Mouse (Mus musculus): Measurements from ENCODE around the gene Gnaq. TPM values are rescaled to one million over a fixed set of nuclear protein-coding genes. Genes with fewer than 3 reads are reported as not detected.

Gnaq gene
- polyA plus RNA-seq, 1 experiment from 2014 or later: 76.6 TPM

DNA sequence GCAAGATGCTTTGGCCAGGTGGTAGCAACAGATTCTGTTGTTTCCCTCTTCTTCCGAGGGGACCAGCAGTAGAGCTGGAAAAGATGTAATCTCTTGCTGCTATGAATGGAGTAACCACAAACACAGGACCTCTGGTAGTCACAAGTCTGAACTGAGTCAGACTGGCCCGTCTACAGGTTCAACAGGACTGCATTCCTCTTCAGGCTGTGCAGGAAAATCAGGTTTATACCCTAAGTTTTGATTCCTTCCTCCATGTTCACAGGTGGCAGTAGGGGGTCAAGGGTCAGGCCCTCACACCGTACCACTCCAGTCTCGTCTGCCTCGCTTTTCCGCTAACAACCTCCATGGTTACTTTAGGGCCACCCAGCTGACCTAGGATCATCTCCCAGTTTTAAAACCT is 137.6 kb downstream of the Gnaq start:
- ATAC-seq (no peak), DNase-seq (ENCODE audit: low read depth, low spot score) (no peak)
- in situ Hi-C loops (cut with MboI; ENCODE audit: low pct_unique_long_range_greater_than_20kb): no loop called here
- TF ChIP-seq CTCF (IDR thresholded peaks at IDR 0.05): no peak
- ChIA-PET POLR2A (no interaction called here), CTCF (interaction anchor here (1.1 to 2.0 kb wide), 3 partner anchors 9 to 17 kb away, joined by 3 to 12 read pairs (median 3); no protein-coding TSS in a partner anchor)
- no peaks in the 10 kb centered on the region for H3K27me3 ChIP-seq

DNA sequence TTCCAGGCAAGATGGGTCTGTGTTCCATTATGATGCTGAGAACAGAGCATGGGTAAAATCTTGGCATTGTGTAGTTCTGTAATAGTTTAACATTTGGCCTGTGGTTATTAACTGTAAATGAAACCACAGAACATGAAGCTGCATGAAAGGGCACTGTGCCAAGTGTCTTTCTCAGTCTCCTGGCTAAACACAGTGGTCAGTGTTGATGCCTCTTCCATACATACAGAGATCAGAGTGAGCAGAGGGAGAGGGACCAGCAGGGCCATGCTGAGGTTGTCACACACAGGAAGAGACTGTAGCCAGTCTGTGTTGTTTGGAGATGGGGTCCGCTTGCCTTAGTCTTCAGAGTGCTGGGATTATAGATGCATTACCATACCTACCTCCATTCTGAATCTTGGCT is 138.4 kb downstream of the Gnaq start:
- in situ Hi-C loops (cut with MboI; ENCODE audit: low pct_unique_long_range_greater_than_20kb): no loop called here
- ChIA-PET POLR2A (no interaction called here), CTCF (interaction anchor here (1.1 to 2.4 kb wide), 5 partner anchors 8 to 207 kb away, joined by 3 to 12 read pairs (median 5); no protein-coding TSS in a partner anchor)
- H3K27me3 ChIP-seq: no peaks in the 10 kb centered on the region
- DNase-seq (ENCODE audit: low read depth, low spot score) (no peak), ATAC-seq (no peak)
- no peak for TF ChIP-seq CTCF (IDR thresholded peaks at IDR 0.05)

DNA sequence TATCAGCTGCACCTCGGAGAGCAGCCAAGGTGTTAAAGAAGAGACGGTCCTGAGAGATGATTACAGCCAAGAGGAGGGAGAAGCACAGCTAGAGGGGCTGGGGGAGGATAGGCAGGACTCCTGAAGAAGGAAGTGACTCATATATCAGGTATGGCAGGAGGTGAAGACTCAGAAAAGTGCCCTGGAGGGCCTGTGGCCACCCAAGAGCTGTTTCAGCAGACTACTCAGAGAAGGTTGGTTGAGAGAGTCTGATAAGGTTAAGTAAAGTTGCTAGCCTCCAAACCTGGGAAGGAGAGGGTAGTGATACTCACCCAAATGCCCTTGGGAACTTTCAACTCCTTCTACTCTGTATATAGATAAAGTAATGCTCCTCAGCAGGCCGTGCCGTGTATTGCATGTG is 140.4 kb downstream of the Gnaq start:
- no peak for TF ChIP-seq CTCF (IDR thresholded peaks at IDR 0.05)
- ChIA-PET CTCF (interaction anchor here (1.2 to 2.4 kb wide), 6 partner anchors 12 to 209 kb away, joined by 3 to 6 read pairs (median 4); no protein-coding TSS in a partner anchor), POLR2A (interaction anchor here (0.5 to 1.2 kb wide), 3 partner anchors 11 to 19 kb away, joined by 4 read pairs; no protein-coding TSS in a partner anchor)
- ATAC-seq: peak; percentile 90
- H3K27me3 ChIP-seq: no peaks in the 10 kb centered on the region
- in situ Hi-C loops (cut with MboI; ENCODE audit: low pct_unique_long_range_greater_than_20kb): no loop called here
- DNase-seq (ENCODE audit: low read depth, low spot score): no peak

DNA sequence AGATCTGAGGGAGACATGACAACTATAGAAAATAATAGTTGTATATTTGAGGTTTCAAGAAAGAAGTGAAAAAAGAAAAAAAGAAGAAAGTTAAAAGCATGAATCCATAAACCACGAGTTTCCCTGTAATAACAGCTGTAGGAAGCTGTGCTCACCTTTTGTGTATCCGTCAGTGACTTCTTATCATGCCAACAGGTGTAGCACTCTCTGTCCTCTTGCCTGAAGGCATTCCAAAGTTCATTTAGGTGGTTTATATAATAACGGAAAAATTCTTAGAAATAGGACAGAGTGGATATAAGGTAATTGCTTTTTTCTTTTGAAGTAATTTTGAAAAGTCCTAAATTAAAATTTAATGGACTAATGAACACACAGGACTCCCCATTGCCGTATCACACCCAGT is 147.6 kb downstream of the Gnaq start:
- in situ Hi-C loops (cut with MboI; ENCODE audit: low pct_unique_long_range_greater_than_20kb): no loop called here
- H3K27me3 ChIP-seq: no peaks in the 10 kb centered on the region

DNA sequence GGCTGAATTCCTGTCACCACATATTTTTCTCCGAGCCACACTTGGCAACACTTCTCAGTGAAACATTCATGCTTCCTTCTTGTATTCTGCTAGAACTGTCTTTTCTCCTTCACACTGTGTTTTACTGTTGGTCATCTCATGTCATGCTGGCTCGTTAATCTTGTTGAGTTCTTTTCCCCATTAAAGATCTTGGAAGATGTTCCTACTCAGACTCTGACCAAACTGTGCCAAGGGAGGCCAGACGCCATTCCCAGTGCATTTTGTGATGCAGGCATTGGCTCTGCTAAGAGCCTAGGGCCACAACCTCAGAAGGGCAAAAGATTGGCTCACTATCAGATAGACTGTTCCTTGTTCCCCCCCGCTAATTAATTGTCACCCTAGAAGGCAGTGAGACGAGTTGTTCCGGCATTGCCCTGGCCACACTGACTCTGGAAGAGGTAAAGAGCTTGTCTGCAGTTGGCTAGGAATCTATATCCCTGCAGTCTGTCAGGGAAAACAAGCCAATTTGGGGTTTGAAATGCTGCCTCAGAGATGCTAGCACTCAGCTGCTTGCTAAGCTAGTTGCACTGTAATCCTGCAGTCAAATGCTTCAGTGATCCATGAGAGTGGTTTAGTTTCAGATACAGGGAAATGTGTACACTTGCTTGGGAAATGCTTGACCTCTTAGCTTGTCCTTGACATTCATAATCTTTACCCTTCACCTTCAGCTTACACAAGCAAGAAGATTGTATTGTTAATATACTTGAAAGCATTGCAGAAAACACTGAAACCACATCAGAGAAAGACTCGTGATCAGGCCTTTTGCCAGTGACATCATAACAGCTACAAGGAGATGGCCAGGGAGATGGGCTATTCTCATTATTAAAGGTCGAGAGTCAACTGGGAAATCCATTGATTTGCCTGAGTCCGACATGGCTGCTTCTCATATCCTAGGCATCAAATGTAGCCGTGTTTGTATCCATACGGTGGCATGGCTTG is 152.7 kb downstream of the Gnaq start:
- POLR2A ChIA-PET: interaction anchor here (0.7 to 1.2 kb wide), 2 partner anchors 12 to 32 kb away, joined by 3 to 5 read pairs; no protein-coding TSS in a partner anchor
- TF ChIP-seq CTCF (IDR thresholded peaks at IDR 0.05): no peak

More for the DNA sequence above, 147.6 kb downstream of the Gnaq start:
- ChIA-PET CTCF (interaction anchor here (0.8 to 1.6 kb wide), 4 partner anchors 12 to 84 kb away, joined by 3 to 4 read pairs (median 4); no protein-coding TSS in a partner anchor), POLR2A (interaction anchor here (1.1 kb wide), 1 partner anchor 21 kb away, joined by 3 read pairs; no protein-coding TSS in a partner anchor)
- no peak for TF ChIP-seq CTCF (IDR thresholded peaks at IDR 0.05)
- DNase-seq (ENCODE audit: low read depth, low spot score) (no peak), ATAC-seq (no peak)

DNA sequence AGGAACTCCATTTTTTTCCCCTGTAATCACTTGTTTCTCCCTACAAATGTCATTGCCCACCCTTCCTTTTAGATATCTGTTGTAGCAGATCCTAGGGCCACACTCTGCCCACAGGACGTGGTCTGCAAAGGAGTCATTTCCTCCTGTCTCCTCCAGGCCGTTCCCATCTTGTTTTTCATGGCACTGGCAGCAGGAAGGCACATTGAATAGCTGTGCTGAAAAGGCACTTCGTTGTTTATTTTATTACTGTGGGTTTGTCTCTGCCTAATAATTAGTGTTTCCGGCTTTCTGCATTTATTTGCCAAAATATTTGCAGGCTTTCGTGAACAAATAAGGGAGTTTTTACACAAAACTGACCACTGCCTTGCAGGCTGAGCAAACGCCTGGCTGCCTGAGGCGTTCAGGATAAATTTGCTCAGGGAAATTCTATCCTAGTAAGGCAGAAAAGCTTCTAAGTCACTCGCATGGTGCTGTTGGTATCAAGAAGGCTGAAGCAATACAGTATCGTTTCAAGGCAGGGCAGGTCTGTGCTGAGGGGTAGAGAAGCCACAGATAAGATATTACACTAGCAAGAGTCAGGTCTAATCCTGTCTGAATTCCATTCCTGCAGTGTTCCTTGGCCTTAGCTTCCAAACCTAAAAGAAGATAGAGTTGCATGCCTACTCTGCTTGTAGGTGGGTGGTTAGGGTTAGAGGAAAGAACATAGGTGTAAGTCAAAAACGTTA is 154.0 kb downstream of the Gnaq start:
- ATAC-seq (peak; percentile 56), DNase-seq (ENCODE audit: low read depth, low spot score) (no peak)
- no peak for TF ChIP-seq CTCF (IDR thresholded peaks at IDR 0.05)
- in situ Hi-C loops (cut with MboI; ENCODE audit: low pct_unique_long_range_greater_than_20kb): no loop called here
- CTCF ChIA-PET: interaction anchor here (0.8 to 1.9 kb wide), 4 partner anchors 13 to 42 kb away, joined by 3 to 5 read pairs (median 5); no protein-coding TSS in a partner anchor
- POLR2A ChIA-PET: interaction anchor here (1.2 kb wide), 1 partner anchor 13 kb away, joined by 5 read pairs; no protein-coding TSS in a partner anchor
- H3K27me3 ChIP-seq: no peaks in the 10 kb centered on the region

More for the DNA sequence above, 152.7 kb downstream of the Gnaq start:
- ATAC-seq (peak; percentile 66), DNase-seq (ENCODE audit: low read depth, low spot score) (no peak)
- no peaks in the 10 kb centered on the region for H3K27me3 ChIP-seq
- CTCF ChIA-PET: interaction anchor here (0.8 to 1.9 kb wide), 10 partner anchors 11 to 68 kb away, joined by 3 to 9 read pairs (median 4); no protein-coding TSS in a partner anchor
- in situ Hi-C loops (cut with MboI; ENCODE audit: low pct_unique_long_range_greater_than_20kb): no loop called here

DNA sequence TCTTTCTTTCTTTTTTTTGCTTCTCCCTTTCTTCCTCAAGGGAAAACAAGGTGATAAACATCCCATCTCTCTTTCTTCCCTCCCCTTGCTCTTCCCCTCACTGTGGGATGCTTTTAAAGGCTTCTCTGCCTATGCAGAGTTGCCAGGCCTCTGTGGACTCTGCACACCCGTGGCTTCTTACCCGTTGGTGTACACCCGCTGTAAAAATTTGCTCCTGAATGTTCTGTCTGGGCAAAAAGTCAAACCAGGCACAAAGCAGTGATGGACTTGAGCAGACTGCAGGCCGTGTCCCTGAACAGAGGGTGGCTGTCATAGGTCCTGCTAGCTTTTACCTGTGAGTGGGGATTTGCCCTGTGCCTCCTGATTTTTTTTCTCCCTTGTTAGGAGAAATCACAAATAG is 154.7 kb downstream of the Gnaq start:
- no peak for ATAC-seq
- ChIA-PET POLR2A (no interaction called here), CTCF (interaction anchor here (1.6 kb wide), 1 partner anchor 39 kb away, joined by 5 read pairs; no protein-coding TSS in a partner anchor)
- DNase-seq (ENCODE audit: low read depth, low spot score): no peak
- H3K27me3 ChIP-seq: no peaks in the 10 kb centered on the region
- in situ Hi-C loops (cut with MboI; ENCODE audit: low pct_unique_long_range_greater_than_20kb): no loop called here
- no peak for TF ChIP-seq CTCF (IDR thresholded peaks at IDR 0.05)

DNA sequence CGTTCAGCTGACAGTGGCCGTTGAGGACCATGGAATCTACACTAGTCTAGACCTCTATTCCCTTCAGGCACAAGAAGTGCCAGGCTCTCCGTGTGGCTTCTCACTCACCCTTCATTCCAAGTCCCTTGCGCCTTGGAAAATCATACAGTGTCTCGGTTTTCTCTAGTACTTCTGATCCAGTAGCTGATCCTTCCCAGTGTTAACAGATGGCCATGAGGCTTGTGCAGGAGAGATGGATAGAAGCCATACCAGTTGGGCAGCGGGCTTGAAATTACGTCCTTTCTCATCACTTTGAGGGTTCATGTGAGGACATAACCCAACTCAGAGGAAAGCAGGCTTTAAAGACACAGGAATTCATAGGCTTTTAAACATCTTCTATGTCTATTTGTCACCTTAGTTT is 155.3 kb downstream of the Gnaq start:
- ATAC-seq (no peak), DNase-seq (ENCODE audit: low read depth, low spot score) (no peak)
- ChIA-PET POLR2A (no interaction called here), CTCF (interaction anchor here (0.9 to 1.6 kb wide), 2 partner anchors 10 to 39 kb away, joined by 4 to 5 read pairs; no protein-coding TSS in a partner anchor)
- TF ChIP-seq CTCF (IDR thresholded peaks at IDR 0.05): no peak
- no peaks in the 10 kb centered on the region for H3K27me3 ChIP-seq
- in situ Hi-C loops (cut with MboI; ENCODE audit: low pct_unique_long_range_greater_than_20kb): no loop called here

DNA sequence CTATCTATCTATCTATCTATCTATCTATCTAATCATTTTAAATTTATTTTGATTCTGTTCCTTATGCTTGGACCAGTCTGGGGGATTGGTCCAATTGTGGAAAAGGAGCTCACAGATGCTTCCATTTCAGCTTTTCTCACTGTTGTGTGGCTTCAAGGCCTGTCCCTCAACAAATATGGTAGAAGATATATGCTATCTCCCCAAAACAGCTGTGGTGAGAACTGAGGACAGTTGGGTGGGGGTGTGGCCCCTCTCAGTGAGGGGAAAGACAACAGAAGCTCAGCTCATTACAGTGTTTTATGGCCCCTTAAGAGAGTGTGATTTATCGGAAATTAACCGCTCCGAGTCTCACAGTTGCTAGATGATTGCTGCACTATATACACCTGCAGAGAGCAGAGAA is 158.5 kb downstream of the Gnaq start:
- no peak for ATAC-seq
- in situ Hi-C loops (cut with MboI; ENCODE audit: low pct_unique_long_range_greater_than_20kb): no loop called here
- TF ChIP-seq CTCF (IDR thresholded peaks at IDR 0.05): no peak
- CTCF ChIA-PET: interaction anchor here (1.1 to 2.0 kb wide), 4 partner anchors 10 to 227 kb away, joined by 3 to 6 read pairs (median 4); no protein-coding TSS in a partner anchor
- no peaks in the 10 kb centered on the region for H3K27me3 ChIP-seq
- POLR2A ChIA-PET: interaction anchor here (1.0 kb wide), 1 partner anchor 26 kb away, joined by 4 read pairs; no protein-coding TSS in a partner anchor
- no peak for DNase-seq (ENCODE audit: low read depth, low spot score)
